In the genomic region with DNA sequence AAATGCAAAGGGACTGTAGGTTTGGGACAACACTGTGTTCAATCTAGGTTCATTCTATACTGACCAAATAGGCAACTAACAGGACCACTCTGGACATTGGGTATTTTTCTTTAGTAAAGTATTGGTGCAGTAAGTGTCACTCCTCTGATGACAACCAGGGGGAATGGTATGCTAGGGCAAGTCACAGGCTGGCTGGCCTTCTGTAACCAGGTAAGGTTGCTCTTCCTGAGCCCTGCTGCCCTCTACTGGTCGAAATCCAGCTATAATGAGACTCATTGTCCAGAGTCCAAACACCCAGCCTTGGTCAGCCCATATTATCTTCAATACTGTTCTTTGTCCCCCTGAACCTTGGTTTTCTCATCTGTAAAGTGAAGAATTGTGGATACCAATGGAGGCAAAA, we compare ENCODE assay signal across 8 mouse cellular contexts. TPM values are rescaled to one million over a fixed set of nuclear protein-coding genes. Genes with fewer than 3 reads are reported as not detected.
DNase-seq lines count a peak whose midpoint lies in the region; ATAC-seq and TF ChIP-seq lines count a peak whose summit lies in the region.

No protein-coding gene starts in this region.

- H3K4me2 ChIP-seq in intestine, postnatal 0 days (replicated peaks; ENCODE audit: low read depth), result no peak overlapping the region
- H3K4me2 ChIP-seq in liver, embryonic 13.5 days, result no peak overlapping the region

- no peak overlapping the region for H3K4me3 ChIP-seq in testis, adult 2 months (ENCODE audit: control insufficient read depth, low read depth, low read length)
- no peak overlapping the region for H3K4me3 ChIP-seq in bone marrow macrophage, adult 2 months (ENCODE audit: insufficient read depth, low read length)
- no peak overlapping the region for H3K4me3 ChIP-seq in intestine, postnatal 0 days (ENCODE audit: low read depth, low read length)
- H3K4me3 ChIP-seq in liver, embryonic 13.5 days (replicated peaks), result no peak overlapping the region

- 3% methylated on average over 1 of the region's 1 CpGs for WGBS in intestine, postnatal 0 days
- 0% methylated on average over 1 of the region's 1 CpGs for WGBS in liver, embryonic 13.5 days (ENCODE audit: insufficient replicate concordance)

- no peak for TF ChIP-seq POLR2A in testis, adult 2 months (IDR thresholded peaks at IDR 0.05; ENCODE audit: control insufficient read depth, low read depth, low read length)
- TF ChIP-seq POLR2A in bone marrow macrophage, adult 2 months (IDR thresholded peaks at IDR 0.05; ENCODE audit: borderline replicate concordance, low read depth, low read length), result no peak

- no peak overlapping the region for H3K9ac ChIP-seq in intestine, postnatal 0 days (ENCODE audit: low read depth, low read length)
- no peak overlapping the region for H3K9ac ChIP-seq in liver, embryonic 13.5 days

- H3K9me3 ChIP-seq in intestine, postnatal 0 days (ENCODE audit: control insufficient read depth), result no peaks in the 10 kb centered on the region
- no peaks in the 10 kb centered on the region for H3K9me3 ChIP-seq in liver, embryonic 13.5 days (replicated peaks)

- TF ChIP-seq CTCF in testis, adult 2 months (IDR thresholded peaks at IDR 0.05; ENCODE audit: control insufficient read depth, insufficient read depth, insufficient replicate concordance, low read depth, low read length), result peak; percentile 58; the same call in 1 of the 2 replicates
- peak; percentile 69 for TF ChIP-seq CTCF in bone marrow macrophage, adult 2 months (IDR thresholded peaks at IDR 0.05; ENCODE audit: low read depth, low read length)
- TF ChIP-seq CTCF in intestine, postnatal 0 days (IDR thresholded peaks at IDR 0.05; ENCODE audit: low read depth), result peak; percentile 93

- peak; percentile 88 for ATAC-seq in intestine, postnatal 0 days
- peak; percentile 47; the same call in 1 of the 2 replicates for ATAC-seq in liver, embryonic 13.5 days (ENCODE audit: low read depth)

- DNase-seq in testis, postnatal 14 days (ENCODE audit: low spot score), result no peak
- DNase-seq in forelimb bud, embryonic 11.5 days (ENCODE audit: low read depth, low spot score), result peak; percentile 56
- peak; percentile 42 for DNase-seq in liver, embryonic 13.5 days
- DNase-seq in right cerebral cortex, adult 2 months (ENCODE audit: low spot score in 2 of 2), result peak; percentile 65 to 74
- peak; percentile 53 to 74 for DNase-seq in urinary bladder, postnatal 36 days (ENCODE audit: low spot score in 2 of 2)

- no peaks in the 10 kb centered on the region for H3K27me3 ChIP-seq in testis, adult 2 months (ENCODE audit: control insufficient read depth, insufficient read depth, low read length)
- no peaks in the 10 kb centered on the region for H3K27me3 ChIP-seq in intestine, postnatal 0 days (replicated peaks; ENCODE audit: control insufficient read depth, insufficient read depth, low read length)
- no peaks in the 10 kb centered on the region for H3K27me3 ChIP-seq in liver, embryonic 13.5 days

- no peaks in the 10 kb centered on the region for H3K36me3 ChIP-seq in testis, adult 2 months (ENCODE audit: control insufficient read depth, insufficient read depth, low read length)
- H3K36me3 ChIP-seq in intestine, postnatal 0 days (ENCODE audit: control insufficient read depth, insufficient read depth), result peaks cover 3% of the 10 kb centered on the region; the same call in 1 of the 2 replicates
- no peaks in the 10 kb centered on the region for H3K36me3 ChIP-seq in liver, embryonic 13.5 days

- H3K27ac ChIP-seq in testis, adult 2 months (ENCODE audit: control insufficient read depth, insufficient read depth, low read depth, low read length), result no peak overlapping the region
- H3K27ac ChIP-seq in bone marrow macrophage, adult 2 months (ENCODE audit: insufficient read depth, low read depth, low read length), result no peak overlapping the region
- H3K27ac ChIP-seq in intestine, postnatal 0 days (ENCODE audit: low read depth, low read length), result peak overlapping the region; percentile 15
- H3K27ac ChIP-seq in liver, embryonic 13.5 days, result no peak overlapping the region

- no peaks in the 10 kb centered on the region for H3K4me1 ChIP-seq in testis, adult 2 months (ENCODE audit: control insufficient read depth, insufficient read depth, low read length)
- no peaks in the 10 kb centered on the region; the same call in 1 of the 2 replicates for H3K4me1 ChIP-seq in bone marrow macrophage, adult 2 months (ENCODE audit: control insufficient read depth, insufficient read depth, low read length)
- H3K4me1 ChIP-seq in intestine, postnatal 0 days (replicated peaks; ENCODE audit: control insufficient read depth, insufficient read depth, low read length), result 0 out of 2 replicates have a peak, but pooled peaks cover 3% of the 10 kb centered on the region
- H3K4me1 ChIP-seq in liver, embryonic 13.5 days (replicated peaks), result peaks cover 9% of the 10 kb centered on the region

RNA-seq across cellular contexts. Expression of gene Kdm2a, which starts 19.1 kb away (rescaled TPM):
- polyA plus RNA-seq in testis, adult 2 months (2012; rRNA removed), result 46.0 and 48.5 TPM in 2 replicates
- 81.5 and 84.4 TPM in 2 replicates for polyA plus RNA-seq in bone marrow macrophage, adult 2 months (2012; ENCODE audit: insufficient read depth, insufficient read length, missing spikeins)
- polyA plus RNA-seq in intestine, postnatal 0 days (2015; fragmentation: Nextera tagmentation; extraction: Ambion mirVana), result 21.0 and 21.2 TPM in 2 replicates
- 10.9 and 15.4 TPM in 2 replicates for polyA plus RNA-seq in liver, embryonic 13.5 days (2015; fragmentation: Nextera tagmentation; extraction: Ambion mirVana)

RNA-seq across cellular contexts. Expression of gene Rhod, which starts 22.0 kb away (rescaled TPM):
- polyA plus RNA-seq in testis, adult 2 months (2012; rRNA removed), result 8.9 and 9.3 TPM in 2 replicates
- polyA plus RNA-seq in bone marrow macrophage, adult 2 months (2012; ENCODE audit: insufficient read depth, insufficient read length, missing spikeins), result 1.1 and 1.4 TPM in 2 replicates
- 54.8 and 60.3 TPM in 2 replicates for polyA plus RNA-seq in intestine, postnatal 0 days (2015; fragmentation: Nextera tagmentation; extraction: Ambion mirVana)
- polyA plus RNA-seq in liver, embryonic 13.5 days (2015; fragmentation: Nextera tagmentation; extraction: Ambion mirVana), result 6.5 and 6.7 TPM in 2 replicates
